Mouse (Mus musculus) T-helper 1 cell (primary cell): ENCODE measurements around the gene Spdye4c.

Source experiments
- in situ Hi-C: fragments of 300-600 bp; cut with MboI, MseI; formaldehyde crosslinking; loops from one replicate; pipeline ENCODE4 v1.15.1; 2025; ENCODE audit warnings: high pct_unique_total_duplicates

Spdye4c gene

GRCm38 (mm10) chr2:128590909-128591308, at the start of gene Spdye4c:
Gene Spdye4c, plus strand, starts transcription at chr2:128591209.
- in situ Hi-C loops, result no loop called here

DNA sequence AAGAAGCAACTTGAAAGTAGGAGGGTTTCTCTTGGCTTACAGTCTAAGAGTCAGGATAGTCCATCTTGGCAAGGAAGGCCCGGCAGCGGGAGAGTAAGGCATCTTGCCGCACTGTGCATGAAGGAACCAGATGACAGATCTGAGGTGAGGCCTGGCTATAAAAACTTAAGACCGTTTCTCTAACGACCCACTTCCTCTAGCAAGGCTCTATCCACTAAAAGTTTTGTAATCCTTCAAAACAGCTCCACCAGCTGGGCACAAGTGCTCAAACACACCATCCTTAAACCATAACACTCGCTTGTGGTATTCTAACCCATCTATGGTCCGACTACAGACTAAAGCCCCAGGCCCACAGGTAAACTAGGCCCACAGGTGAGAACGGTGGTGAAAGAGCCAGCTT, 47.5 kb upstream of the Spdye4c start:
- in situ Hi-C loops, result no loop called here

DNA sequence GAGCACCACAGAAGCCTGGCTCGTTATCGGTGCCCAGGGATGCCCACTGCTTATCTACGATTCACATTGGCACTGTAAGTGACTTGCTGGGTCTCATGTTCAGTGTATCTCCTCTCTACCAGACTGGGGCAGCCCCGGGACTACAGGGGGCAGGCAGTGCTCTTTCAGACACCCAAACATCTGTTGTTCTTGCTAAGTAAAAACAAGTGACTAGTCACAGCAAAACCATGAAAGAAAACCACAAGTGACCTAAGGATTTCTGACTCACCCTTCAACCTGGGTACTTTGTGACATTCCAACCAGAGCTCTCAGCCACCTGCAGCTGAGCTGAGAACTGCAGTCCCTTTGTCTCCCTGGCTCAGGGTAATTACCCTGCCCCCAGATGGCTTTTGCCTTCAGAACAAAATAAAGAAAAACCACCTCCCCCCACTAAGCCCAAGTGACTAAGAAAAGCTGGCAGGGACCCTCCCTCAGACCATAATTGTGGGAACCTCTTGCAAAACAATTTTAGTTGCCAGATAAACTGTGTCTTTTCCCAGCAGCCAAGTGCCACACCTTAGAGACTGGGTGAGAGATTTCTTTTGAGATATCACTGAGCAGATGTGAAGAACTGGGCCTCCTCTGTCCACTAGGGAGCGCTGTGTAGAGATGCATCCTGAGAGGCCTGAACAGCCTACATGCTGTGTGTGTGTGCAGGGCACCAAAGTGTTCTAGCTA, 46.4 kb upstream of the Spdye4c start:
- in situ Hi-C loops, result loop anchor here (5.0 kb wide), 1 partner anchor 92 kb away; no protein-coding TSS in a partner anchor

DNA sequence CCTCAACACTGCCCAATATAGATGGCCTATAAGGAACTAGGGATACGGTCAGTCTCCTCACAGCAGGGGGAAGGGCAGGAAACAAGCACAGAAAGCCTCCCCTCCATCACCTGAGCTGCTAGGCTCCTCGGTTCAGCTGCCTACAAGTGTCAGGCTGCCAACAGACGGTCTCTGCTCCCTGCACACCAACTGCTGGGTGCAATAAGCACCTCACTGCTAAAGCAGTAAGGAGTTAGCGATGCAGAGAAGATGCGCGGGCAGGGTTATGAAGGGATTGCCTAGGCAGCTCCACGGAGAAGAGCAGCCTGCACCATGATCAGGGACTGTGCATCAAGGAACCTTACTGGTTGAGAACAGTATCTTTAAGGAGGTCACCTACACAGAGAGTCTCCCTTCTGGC, 45.6 kb upstream of the Spdye4c start:
- in situ Hi-C loops, result loop anchor here (5.0 kb wide), 1 partner anchor 93 kb away; no protein-coding TSS in a partner anchor

DNA sequence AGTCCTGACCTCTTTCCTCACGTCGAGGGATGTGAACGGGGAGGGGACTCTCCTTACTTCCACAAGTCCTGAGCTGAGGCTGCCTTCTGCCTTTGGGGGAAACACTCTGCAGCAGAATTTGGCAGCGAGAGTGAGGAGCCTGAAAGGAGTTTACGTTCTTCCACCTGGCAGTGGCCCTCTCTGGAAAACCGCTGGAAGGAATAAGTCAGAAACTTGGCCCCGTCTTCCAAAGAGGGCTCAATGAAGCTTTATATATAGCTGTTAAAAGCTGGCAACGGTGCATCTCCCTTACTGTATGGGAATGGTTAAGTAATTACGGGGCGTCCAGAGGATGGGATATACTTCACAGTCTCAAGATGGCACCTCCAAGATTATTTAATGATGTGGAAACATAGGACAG, 43.9 kb upstream of the Spdye4c start:
- in situ Hi-C loops, result loop anchor here (5.0 kb wide), 1 partner anchor 95 kb away; no protein-coding TSS in a partner anchor

GRCm38 (mm10) chr2:128548262-128548661, 42.7 kb upstream of the Spdye4c start:
- in situ Hi-C loops, result loop anchor here (5.0 kb wide), 1 partner anchor 96 kb away; no protein-coding TSS in a partner anchor

GRCm38 (mm10) chr2:128549561-128549960, 41.4 kb upstream of the Spdye4c start:
- in situ Hi-C loops, result loop anchor here (5.0 kb wide), 1 partner anchor 97 kb away; no protein-coding TSS in a partner anchor

- in situ Hi-C loops, result loop anchor here (5.0 kb wide), 1 partner anchor 98 kb away; no protein-coding TSS in a partner anchor
Observed at GRCm38 (mm10) chr2:128549963-128550362, 41.0 kb upstream of the Spdye4c start.

DNA sequence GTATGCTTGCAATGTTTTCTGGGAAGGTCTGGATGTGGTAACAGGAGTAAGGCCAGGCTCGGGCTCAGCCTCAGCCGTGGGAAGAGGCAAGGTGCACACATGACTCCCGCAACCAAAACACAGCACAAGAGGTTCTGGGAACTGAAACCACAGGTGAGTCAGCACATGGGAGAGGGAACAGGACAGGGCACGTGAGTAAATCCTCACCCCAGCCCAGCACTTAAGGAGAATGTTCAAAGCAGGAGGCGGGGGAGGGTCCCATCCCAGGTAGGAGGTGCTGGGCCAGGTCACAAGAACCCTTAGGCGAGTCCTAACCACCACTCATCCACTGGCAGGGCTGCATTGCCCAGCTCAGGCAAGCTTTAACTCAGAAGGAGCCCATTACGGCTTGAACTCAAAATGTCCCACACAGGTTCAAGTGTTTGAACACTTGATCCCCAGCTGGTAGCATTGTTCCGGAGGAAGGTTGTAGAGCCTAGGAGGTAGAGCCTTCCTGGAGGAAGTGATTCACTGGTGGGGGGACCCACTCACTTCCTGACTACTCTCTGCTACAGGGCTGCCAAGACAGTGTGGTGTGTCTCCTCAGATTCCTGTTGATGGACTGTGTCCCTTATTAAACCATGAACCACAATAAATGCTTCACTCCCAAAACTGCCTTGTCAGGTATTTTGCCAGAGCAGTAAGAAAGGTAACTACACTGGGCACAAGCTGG, 38.8 kb upstream of the Spdye4c start:
- in situ Hi-C loops, result no loop called here

DNA sequence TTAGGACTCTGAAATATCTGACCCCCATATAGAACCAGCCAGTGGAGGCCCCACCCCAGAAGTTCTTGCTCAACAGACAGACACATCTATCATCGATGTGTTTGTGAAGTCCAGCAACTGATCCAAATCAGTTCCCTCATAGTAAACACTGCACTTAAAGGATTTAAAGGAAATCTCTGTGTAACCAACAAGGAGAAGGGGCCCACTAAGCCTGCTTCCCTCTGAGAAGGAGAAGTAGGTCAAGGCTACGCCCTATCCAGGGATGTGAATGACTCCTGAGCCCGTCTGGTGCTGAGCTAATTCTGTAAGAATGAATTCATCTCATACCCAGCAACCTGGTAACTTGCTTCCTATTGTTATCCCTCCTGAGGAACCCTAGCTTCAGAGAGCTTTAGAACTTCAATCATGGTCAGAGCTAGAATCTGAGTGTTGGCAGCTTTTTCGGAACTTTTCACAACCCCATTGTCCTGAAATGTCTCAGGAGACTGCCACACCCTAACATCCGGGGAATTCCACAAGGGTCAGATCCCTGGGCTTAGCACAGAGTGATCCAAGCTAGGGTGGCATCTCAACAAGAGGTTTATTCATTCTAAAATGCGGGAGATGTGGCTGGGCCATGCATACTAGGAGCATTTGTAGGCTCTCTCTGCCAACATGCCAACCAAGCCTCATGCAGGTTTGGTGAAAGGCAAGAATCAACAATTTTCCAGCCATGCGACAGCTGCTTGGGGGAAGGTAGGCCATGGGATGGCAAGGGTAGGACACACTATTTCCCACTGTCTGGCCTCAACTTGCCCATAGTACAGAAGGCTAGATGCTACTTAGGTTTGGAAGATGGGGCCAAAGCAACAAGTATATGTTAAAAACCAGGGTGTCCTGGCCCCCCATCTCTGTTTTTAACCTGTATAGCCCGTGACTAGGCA, 38.0 kb upstream of the Spdye4c start:
- in situ Hi-C loops, result no loop called here

GRCm38 (mm10) chr2:128555082-128555481, 35.9 kb upstream of the Spdye4c start:
- in situ Hi-C loops, result no loop called here

DNA sequence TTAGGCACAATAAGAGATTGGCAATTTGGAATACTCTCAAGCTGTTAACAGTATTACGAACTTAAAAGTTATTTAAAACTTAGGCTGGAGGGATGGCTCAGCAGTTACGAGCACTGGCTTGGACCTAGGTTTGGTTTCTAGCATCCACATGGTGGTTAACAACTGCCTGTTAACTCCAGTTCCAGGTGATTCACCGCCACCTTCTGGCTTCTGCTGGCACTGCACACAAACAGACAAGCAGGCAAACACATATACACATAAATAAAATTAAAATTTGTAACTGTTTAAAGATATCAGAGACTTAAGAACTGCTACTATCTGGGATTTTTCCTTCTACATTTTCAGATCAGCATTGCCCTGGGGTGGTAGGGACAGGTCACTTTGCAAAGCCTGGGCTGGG, 26.8 kb upstream of the Spdye4c start:
- in situ Hi-C loops, result no loop called here

DNA sequence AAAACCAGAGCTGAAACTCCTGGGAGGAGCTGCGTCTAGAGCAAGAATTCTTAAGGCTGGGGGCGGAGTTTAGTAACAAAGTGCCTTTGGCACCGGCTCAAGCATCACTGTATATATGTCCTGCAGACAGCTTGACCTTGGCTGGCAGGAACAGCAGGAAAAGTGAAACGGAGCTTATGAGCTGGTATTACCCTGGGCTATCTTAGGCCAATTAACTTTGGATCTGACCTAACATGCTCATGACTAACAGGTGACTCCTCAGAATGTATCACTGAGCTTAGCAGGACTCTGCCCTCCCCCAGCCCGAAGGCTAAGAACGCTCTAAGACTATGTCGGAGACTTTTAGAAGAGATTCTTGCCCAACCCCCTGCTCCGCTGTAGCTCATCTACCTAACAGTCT, 25.1 kb upstream of the Spdye4c start:
- in situ Hi-C loops, result no loop called here

GRCm38 (mm10) chr2:128566304-128567147, 24.5 kb upstream of the Spdye4c start:
- in situ Hi-C loops, result no loop called here

DNA sequence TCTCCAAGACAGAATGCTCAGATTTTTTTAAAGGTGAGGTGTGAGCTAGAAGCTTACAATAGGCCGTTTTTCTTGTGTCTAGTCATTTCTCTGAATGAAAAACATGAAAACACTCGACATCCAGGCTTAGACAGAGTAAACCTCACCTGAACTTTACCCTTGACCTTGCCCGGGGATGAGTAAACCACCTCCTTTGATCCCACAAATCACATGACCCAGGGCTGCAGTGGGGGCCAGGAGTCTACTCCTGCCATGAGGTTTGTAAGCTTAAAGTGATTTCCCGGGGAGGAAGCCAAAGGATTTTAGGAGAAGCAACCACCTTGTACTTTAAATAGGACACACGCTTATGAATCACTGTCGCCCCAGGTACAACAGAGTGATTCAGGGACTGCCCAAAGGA, 23.0 kb upstream of the Spdye4c start:
- in situ Hi-C loops, result no loop called here

- in situ Hi-C loops, result no loop called here
Observed at GRCm38 (mm10) chr2:128568490-128568889, 22.5 kb upstream of the Spdye4c start.

GRCm38 (mm10) chr2:128571001-128571400, 20.0 kb upstream of the Spdye4c start:
- in situ Hi-C loops, result loop anchor here (5.0 kb wide), 1 partner anchor 159 kb away; no protein-coding TSS in a partner anchor

- in situ Hi-C loops, result loop anchor here (5.0 kb wide), 1 partner anchor 161 kb away; no protein-coding TSS in a partner anchor
Observed at GRCm38 (mm10) chr2:128572726-128573624, 18.0 kb upstream of the Spdye4c start.

DNA sequence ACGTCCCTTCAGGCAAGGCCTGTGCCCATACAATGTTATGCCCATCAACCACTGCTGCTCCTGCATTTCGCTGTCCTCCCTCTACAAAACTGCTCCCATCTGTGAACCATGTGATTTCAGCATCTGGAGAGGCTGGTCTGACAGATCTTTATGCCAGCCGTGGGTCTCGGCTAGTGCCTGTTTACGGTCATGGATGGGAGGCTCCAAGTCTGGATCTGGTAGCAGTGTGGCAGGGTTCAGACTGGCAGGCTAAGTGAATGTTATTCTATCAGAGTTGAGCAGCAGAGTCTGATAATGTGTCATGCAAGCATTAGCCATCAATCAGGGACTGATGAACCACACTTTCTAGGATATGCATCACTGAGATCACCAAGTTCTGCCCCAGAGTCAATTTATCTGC, 8.1 kb upstream of the Spdye4c start:
- in situ Hi-C loops, result no loop called here

GRCm38 (mm10) chr2:128592301-128592700, 1.3 kb downstream of the Spdye4c start:
- in situ Hi-C loops, result no loop called here
